Mouse (Mus musculus): ENCODE measurements at regions not wholly inside any gene's neighbourhood (a gene's known extent, or its start where the extent isn't known, plus 50 kb on each side); places are given as distances from the start of the nearest gene placed in this dataset.

GRCm38 (mm10) chr12:25272752-25273125 lies 175.8 kb upstream of the Id2 start:
- TF ChIP-seq POLR2A (IDR thresholded peaks at IDR 0.05; ENCODE audit: insufficient read depth, low read depth, low read length) (no peak), CTCF (IDR thresholded peaks at IDR 0.05) (no peak), EP300 (IDR thresholded peaks at IDR 0.05; ENCODE audit: insufficient read depth, low read depth, low read length) (no peak)
